Mouse (Mus musculus): Measurements from ENCODE around the gene Dcst1.

GRCm38 (mm10) chr3:89379388-89380131 lies 14.5 kb upstream of the Dcst1 start:
- no peak for TF ChIP-seq CTCF (IDR thresholded peaks at IDR 0.05; ENCODE audit: low read depth, low read length)
- no peak for TF ChIP-seq POLR2A (IDR thresholded peaks at IDR 0.05; ENCODE audit: borderline replicate concordance, low read depth, low read length)

Data from bone marrow macrophage, adult 2 months (primary cell).